Mouse (Mus musculus) forebrain, embryonic 11.5 days (tissue): ENCODE measurements around the gene Krt2. TPM values are rescaled to one million over a fixed set of nuclear protein-coding genes. Genes with fewer than 3 reads are reported as not detected.

Experiments used
- ATAC-seq: fragments of 200-750 bp; cut with Nextera tagmentation; replicated peaks from 2 replicates; pipeline ENCODE4 v1.8.0; 2017; ENCODE audit warnings: moderate TSS enrichment; ENCODE audit not compliant: low FRiP score
- DNase-seq: peaks from one replicate; pipeline ENCODE4 v3.0.0-alpha.2; 2017; ENCODE audit warnings: low spot score
- H3K27ac ChIP-seq: fragments of 300-500 bp; sonication (generic); 2 replicates; pipeline ENCODE4 v1.5.1; 2014; ENCODE audit warnings: low read depth, low read length
- H3K27me3 ChIP-seq: fragments of 300-500 bp; sonication (generic); 2 replicates; pipeline ENCODE4 v1.6.1; 2014; ENCODE audit warnings: mild to moderate bottlenecking, low read length, mixed read lengths; ENCODE audit not compliant: control insufficient read depth, insufficient read depth
- H3K36me3 ChIP-seq: fragments of 300-500 bp; sonication (generic); 2 replicates; pipeline ENCODE4 v1.6.1; 2014; ENCODE audit warnings: mild to moderate bottlenecking, low read length, moderate library complexity, mixed read lengths; ENCODE audit not compliant: control insufficient read depth, insufficient read depth
- H3K4me1 ChIP-seq: fragments of 300-500 bp; sonication (generic); replicated peaks from 2 replicates; pipeline ENCODE4 v1.6.1; 2014; ENCODE audit warnings: low read length, mixed read lengths; ENCODE audit not compliant: control insufficient read depth, insufficient read depth
- H3K4me2 ChIP-seq: fragments of 300-500 bp; sonication (generic); 2 replicates; pipeline ENCODE4 v1.6.1; 2014; ENCODE audit warnings: low read depth, mild to moderate bottlenecking, low read length, moderate library complexity, mixed read lengths; ENCODE audit not compliant: severe bottlenecking
- H3K4me3 ChIP-seq: fragments of 300-500 bp; sonication (generic); 2 replicates; pipeline ENCODE4 v1.5.1; 2014; ENCODE audit warnings: low read depth, low read length
- H3K9ac ChIP-seq: fragments of 300-500 bp; sonication (generic); 2 replicates; pipeline ENCODE4 v1.6.1; 2014; ENCODE audit warnings: low read length
- H3K9me3 ChIP-seq: fragments of 300-500 bp; sonication (generic); 2 replicates; pipeline ENCODE4 v1.6.1; 2016; ENCODE audit warnings: low read length, mixed read lengths; ENCODE audit not compliant: control insufficient read depth
- WGBS: fragments of 180-500 bp; shearing (Covaris S2); extraction: QIAGEN DNeasy Blood & Tissue Kit; methylation state at CpG from one replicate; pipeline ENCODE4 v1.1.7; 2014; 5-methylcytosine and 5-hydroxymethylcytosine counted together
- polyA plus RNA-seq: library from polyadenylated mRNA; unstranded; fragments of >200 nt; fragmentation: Nextera tagmentation; extraction: Ambion mirVana; gene quantifications from 2 replicates; pipeline ENCODE4 v1.2.1, GENCODE M21; 2014

Gene Krt2
- not detected in 2 replicates for polyA plus RNA-seq

DNA sequence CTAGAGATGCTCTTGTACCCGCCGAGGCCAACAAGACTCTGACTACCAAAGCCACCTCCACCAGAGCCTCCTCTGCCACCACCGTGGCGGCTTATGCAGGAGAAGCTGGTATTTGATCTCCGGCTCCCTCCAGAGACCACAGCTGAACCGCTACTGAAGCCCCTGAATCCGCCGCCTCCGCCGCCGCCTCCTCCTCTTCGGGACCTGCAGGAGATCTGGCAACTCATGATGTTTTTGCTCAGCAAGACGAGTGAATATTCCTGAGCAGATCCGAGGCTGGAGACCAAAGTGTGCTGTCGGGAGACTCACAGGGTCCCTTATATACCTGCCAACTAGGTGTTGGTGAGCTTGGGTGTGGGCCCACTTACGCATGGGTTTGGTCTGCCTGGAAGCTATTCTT lies at the start of gene Krt2:
Krt2 (minus strand) TSS at position 295 of the 400 bp plus-strand sequence.
- H3K9ac ChIP-seq = no peak within 1 kb of the TSS
- no peaks in the 10 kb centered on the region for H3K27me3 ChIP-seq
- DNase-seq = no peak
- H3K4me1 ChIP-seq = no peaks in the 10 kb centered on the region
- H3K9me3 ChIP-seq = no peaks in the 10 kb centered on the region
- no peak for ATAC-seq
- H3K27ac ChIP-seq = no peak within 1 kb of the TSS
- H3K4me2 ChIP-seq = no peak within 1 kb of the TSS
- no peak within 1 kb of the TSS for H3K4me3 ChIP-seq
- H3K36me3 ChIP-seq = no peaks in the 10 kb centered on the region
- WGBS = 88% methylated on average over 16 of the region's 16 CpGs

DNA sequence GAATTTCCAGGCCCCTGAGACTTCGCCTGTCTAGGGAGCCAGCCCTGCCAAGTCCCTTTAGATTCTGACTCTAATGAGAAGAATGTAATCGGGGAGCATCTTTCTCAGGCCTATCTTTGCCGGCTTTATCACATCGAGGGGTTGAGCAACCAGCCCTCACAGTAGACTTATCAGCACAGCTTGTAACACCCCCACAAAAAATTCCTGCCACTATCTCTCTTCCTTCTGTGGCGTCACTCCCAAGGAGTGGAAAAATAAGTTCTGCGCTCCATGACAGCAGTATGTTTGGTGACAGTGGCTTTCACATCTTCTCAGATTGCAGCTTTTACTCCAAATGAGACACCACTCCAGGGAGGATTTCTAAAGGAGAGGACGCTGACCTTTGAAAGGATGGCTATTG lies 48.8 kb upstream of the Krt2 start:
- H3K27ac ChIP-seq = no peak overlapping the region
- no peak overlapping the region for H3K4me2 ChIP-seq
- H3K9me3 ChIP-seq = no peaks in the 10 kb centered on the region
- H3K4me3 ChIP-seq = no peak overlapping the region
- H3K9ac ChIP-seq = no peak overlapping the region
- H3K36me3 ChIP-seq = no peaks in the 10 kb centered on the region
- DNase-seq (no peak), ATAC-seq (no peak)
- no peaks in the 10 kb centered on the region for H3K27me3 ChIP-seq
- WGBS = 88% methylated on average over 7 of the region's 7 CpGs
- H3K4me1 ChIP-seq = no peaks in the 10 kb centered on the region

DNA sequence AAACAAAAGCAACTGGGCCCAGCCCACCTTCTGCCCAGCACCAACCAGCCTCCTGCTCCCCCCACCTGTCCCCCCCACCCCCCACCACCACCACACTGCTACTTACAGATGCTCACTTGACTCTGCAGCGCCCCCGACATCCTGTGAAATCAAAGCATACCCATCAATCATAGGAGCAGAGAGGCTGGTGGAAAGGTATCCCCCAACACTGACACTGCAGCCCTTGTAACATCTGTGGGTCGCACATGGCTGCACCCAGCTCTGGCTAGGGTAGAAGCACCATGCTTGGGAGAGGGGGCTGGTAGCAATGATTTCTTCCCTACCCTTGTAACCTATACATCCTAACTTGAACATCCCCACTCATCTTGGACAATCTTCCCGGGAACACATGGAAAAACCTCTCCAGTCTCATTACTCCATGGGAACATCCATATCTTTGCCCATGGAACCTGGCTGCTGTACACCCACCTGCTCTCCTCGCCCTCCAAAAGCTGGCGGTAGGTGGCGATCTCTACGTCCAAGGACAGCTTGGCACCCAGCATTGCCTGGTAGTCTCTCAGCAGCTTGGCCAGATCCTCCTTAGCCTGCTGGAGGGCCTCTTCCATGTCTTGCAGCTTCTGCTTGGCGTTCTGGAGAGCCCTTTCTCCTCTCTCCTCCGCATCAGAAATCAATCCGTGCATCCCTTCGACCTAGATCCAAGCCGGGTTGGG lies 42.6 kb upstream of the Krt2 start:
- Histone ChIP-seq H3K27me3 (peaks cover 17% of the 10 kb centered on the region; the same call in 1 of the 2 replicates), H3K9me3 (no peaks in the 10 kb centered on the region), H3K4me3 (peak overlapping the region; percentile 41; the same call in 1 of the 2 replicates), H3K9ac (no peak overlapping the region), H3K4me2 (peak overlapping the region; percentile 85; the same call in 1 of the 2 replicates), H3K27ac (no peak overlapping the region), H3K4me1 (0 out of 2 replicates have a peak, but pooled peaks cover 2% of the 10 kb centered on the region), H3K36me3 (no peaks in the 10 kb centered on the region)
- WGBS = 59% methylated on average over 13 of the region's 13 CpGs
- ATAC-seq (no peak), DNase-seq (no peak)

DNA sequence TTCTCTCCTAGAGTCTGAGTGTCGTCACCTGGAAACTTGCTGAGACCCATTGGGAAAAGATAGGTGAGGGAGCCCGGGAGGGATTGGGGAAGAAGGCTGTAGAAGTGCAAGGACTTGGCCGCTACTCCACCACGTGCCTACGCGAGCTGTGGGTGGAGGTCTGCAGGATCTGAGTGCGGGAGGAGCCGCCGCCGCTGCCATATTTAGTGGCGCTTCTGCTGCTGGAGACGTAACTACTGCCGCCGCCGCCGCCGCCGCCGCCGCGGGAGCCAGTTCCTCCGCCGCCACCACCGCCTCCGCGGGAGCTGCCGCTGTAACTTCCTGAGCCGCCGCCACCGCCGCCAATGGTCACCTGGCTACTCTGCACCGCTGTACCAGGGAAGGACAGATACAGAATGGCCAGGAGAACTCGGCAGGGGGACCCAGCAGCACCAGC lies 41.8 kb upstream of the Krt2 start:
- H3K36me3 ChIP-seq = no peaks in the 10 kb centered on the region
- H3K4me2 ChIP-seq = peak overlapping the region; percentile 85
- 0 out of 2 replicates have a peak, but pooled peaks have one; percentile 15 for ATAC-seq
- peak overlapping the region; percentile 60 for H3K9ac ChIP-seq
- no peaks in the 10 kb centered on the region for H3K9me3 ChIP-seq
- DNase-seq = peak; percentile 80
- under 1% methylated on average over 33 of the region's 33 CpGs for WGBS
- H3K4me1 ChIP-seq = 0 out of 2 replicates have a peak, but pooled peaks cover 2% of the 10 kb centered on the region
- peak overlapping the region; percentile 41 for H3K4me3 ChIP-seq
- H3K27ac ChIP-seq = no peak overlapping the region
- peaks cover 17% of the 10 kb centered on the region; the same call in 1 of the 2 replicates for H3K27me3 ChIP-seq

DNA sequence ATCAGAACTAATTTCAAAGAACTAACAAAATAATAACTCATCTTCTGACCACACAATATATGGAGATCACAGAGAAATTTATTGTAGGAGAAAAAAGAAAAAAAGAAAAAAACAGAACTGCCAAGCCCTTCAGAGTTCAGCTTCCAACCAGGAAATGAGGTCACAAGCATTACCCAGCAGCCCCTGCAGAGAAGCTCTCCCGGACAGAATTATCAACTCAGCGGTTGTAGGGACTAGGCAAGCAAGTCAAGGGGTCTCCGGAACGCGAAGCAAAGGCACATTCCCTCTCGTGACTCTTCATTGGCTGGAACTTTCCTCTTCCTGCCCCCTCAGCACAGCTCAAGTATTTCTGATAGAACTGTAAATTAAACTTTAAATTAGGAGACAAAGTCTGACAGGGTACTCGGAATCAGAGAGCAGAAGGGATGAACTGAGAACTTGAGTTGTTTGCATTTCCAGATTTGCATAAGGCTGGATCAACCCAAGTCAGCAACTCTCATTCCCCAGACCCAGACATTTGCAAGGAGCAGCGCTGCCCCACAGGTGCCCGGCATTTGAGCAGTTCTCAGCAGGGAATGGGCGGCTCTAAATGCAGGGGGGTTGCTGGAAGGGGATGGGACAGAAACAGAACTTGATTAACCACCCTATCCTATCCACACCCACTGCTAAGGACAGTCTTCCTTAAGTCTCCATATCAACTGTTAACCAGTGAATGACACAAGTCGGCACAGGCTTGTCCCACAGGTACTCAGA lies 40.9 kb upstream of the Krt2 start:
- ATAC-seq (no peak), DNase-seq (no peak)
- H3K9ac ChIP-seq = no peak overlapping the region
- 0 out of 2 replicates have a peak, but pooled peaks cover 2% of the 10 kb centered on the region for H3K4me1 ChIP-seq
- H3K9me3 ChIP-seq = no peaks in the 10 kb centered on the region
- peaks cover 17% of the 10 kb centered on the region; the same call in 1 of the 2 replicates for H3K27me3 ChIP-seq
- WGBS = 7% methylated on average over 11 of the region's 11 CpGs
- H3K36me3 ChIP-seq = no peaks in the 10 kb centered on the region
- H3K4me3 ChIP-seq = no peak overlapping the region
- H3K27ac ChIP-seq = no peak overlapping the region
- peak overlapping the region; percentile 85 for H3K4me2 ChIP-seq

DNA sequence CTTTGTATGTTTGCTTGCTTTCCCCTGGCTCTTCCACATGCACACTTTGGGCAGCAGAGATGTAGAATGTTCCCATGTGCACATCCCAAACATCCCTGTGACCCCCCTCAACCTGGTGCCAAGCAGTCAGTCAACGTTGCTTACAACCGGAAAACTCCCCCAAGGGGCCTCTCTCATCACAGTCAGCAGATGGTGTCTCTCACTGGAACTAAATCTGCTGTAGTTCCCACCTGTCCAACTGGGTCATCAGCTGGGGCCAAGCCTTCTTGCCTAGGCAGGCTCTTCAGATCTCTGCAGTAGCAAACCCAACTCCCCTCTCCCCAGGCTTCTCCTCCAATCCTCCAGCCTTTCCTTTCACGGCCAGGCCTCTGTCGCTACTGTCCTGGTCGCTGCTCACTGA lies 38.7 kb upstream of the Krt2 start:
- H3K36me3 ChIP-seq = no peaks in the 10 kb centered on the region
- no peak overlapping the region for H3K27ac ChIP-seq
- no peak overlapping the region for H3K9ac ChIP-seq
- peaks cover 5% of the 10 kb centered on the region; the same call in 1 of the 2 replicates for H3K4me1 ChIP-seq
- ATAC-seq = no peak
- no peak overlapping the region for H3K4me2 ChIP-seq
- DNase-seq = no peak
- H3K27me3 ChIP-seq = peaks cover 17% of the 10 kb centered on the region; the same call in 1 of the 2 replicates
- H3K4me3 ChIP-seq = no peak overlapping the region
- no peaks in the 10 kb centered on the region for H3K9me3 ChIP-seq
- WGBS = 60% methylated on average over 5 of the region's 5 CpGs

DNA sequence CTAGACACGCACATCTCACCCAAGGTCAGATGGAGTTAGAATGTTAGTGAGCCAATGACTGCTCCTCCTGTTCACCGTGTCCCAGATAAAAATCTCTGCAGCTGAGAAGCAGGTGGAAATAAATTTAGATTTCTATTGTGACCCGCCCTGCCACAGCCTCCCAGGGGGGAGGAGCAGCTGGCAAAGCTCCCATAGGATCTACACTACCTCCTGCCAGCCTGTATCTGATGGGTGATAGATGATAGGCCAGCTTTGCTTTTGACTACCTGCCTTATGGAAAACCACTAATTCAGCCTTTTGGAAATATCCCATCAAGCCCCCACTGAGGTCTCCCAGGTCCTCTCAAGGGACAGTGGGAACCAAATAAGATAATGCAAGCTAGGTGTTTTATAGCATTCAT lies 37.8 kb upstream of the Krt2 start:
- Histone ChIP-seq H3K9me3 (no peaks in the 10 kb centered on the region), H3K27me3 (peaks cover 15% of the 10 kb centered on the region; the same call in 1 of the 2 replicates), H3K36me3 (no peaks in the 10 kb centered on the region), H3K27ac (no peak overlapping the region), H3K4me1 (peaks cover 5% of the 10 kb centered on the region; the same call in 1 of the 2 replicates), H3K4me2 (no peak overlapping the region), H3K9ac (no peak overlapping the region), H3K4me3 (no peak overlapping the region)
- ATAC-seq (no peak), DNase-seq (no peak)
- WGBS = 82% methylated on average over 3 of the region's 3 CpGs

DNA sequence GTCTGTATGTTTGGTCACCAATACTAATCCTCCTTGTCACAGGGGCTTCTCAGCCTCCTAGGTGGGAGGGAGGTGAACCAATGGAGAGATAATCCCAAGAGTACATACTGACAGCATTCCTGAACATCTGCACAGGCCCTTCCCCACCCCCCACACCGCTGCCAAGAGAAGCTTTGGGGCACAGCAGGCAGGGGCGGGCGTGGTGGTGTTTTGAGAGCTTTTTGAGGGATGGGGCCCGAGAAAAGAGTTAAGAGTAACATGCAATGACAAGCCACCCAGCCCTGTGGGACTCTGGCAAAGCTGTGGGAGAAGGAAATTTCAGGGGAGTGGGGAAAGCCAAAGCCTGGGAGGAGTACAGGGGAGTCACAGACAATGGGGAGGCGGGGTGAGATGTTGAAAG lies 36.3 kb upstream of the Krt2 start:
- no peak overlapping the region for H3K4me2 ChIP-seq
- peaks cover 11% of the 10 kb centered on the region; the same call in 1 of the 2 replicates for H3K27me3 ChIP-seq
- WGBS = 12% methylated on average over 5 of the region's 5 CpGs
- no peak overlapping the region for H3K27ac ChIP-seq
- H3K36me3 ChIP-seq = no peaks in the 10 kb centered on the region
- H3K9me3 ChIP-seq = no peaks in the 10 kb centered on the region
- H3K9ac ChIP-seq = no peak overlapping the region
- DNase-seq (no peak), ATAC-seq (no peak)
- no peak overlapping the region for H3K4me3 ChIP-seq
- H3K4me1 ChIP-seq = peaks cover 5% of the 10 kb centered on the region; the same call in 1 of the 2 replicates
